Mouse (Mus musculus) heart, adult 18-20 months (tissue): ENCODE results near the gene Traf3ip1. TPM values are rescaled to one million over a fixed set of nuclear protein-coding genes. Genes with fewer than 3 reads are reported as not detected.

ENCODE experiments used
- total RNA-seq, 2 experiments: library from RNA; stranded (reverse); gene quantifications; 2 replicates each; pipeline ENCODE4 v1.2.3; 2021

Gene Traf3ip1
- total RNA-seq, 2 experiments from 2014 or later = 6.0 to 6.5 TPM

Other genes starting within 250 kb of the Traf3ip1 start
- 10 to 100 TPM; 42.9 to 53.6 TPM for gene Ube2f, start 244.3 kb upstream of the Traf3ip1 start, total RNA-seq
- 10 to 100 TPM; 15.9 to 18.7 TPM for gene Scly, start 196.3 kb upstream of the Traf3ip1 start, total RNA-seq
- not detected for gene Espnl, start 172.6 kb upstream of the Traf3ip1 start, total RNA-seq
- gene Klhl30, start 143.6 kb upstream of the Traf3ip1 start, total RNA-seq = 10 to 100 TPM; 47.1 to 54.9 TPM
- gene Erfe, start 128.2 kb upstream of the Traf3ip1 start, total RNA-seq = not detected
- 10 to 100 TPM; 46.9 to 51.0 TPM for gene Ilkap, start 95.8 kb upstream of the Traf3ip1 start, total RNA-seq
- gene Hes6, start 80.6 kb upstream of the Traf3ip1 start, total RNA-seq = 10 to 100 TPM; 21.6 to 23.0 TPM
- 1 to 10 TPM; 4.7 to 5.6 TPM for gene Per2, start 35.3 kb upstream of the Traf3ip1 start, total RNA-seq
- gene Asb1, start 45.9 kb downstream of the Traf3ip1 start, total RNA-seq = 10 to 100 TPM; 22.4 to 26.0 TPM